Mouse (Mus musculus) forebrain, embryonic 13.5 days (tissue): ENCODE measurements around the gene Pno1. TPM values are rescaled to one million over a fixed set of nuclear protein-coding genes. Genes with fewer than 3 reads are reported as not detected.
A peak's percentile ranks its signal among the peaks of the same experiment; 100 is the strongest.

Experiments used
- ATAC-seq: fragments of 200-750 bp; cut with Nextera tagmentation; 2 replicates; pipeline ENCODE4 v1.8.0; 2017
- H3K27ac ChIP-seq: fragments of 300-500 bp; sonication (generic); 2 replicates; pipeline ENCODE4 v1.5.1; 2015; ENCODE audit warnings: inconsistent platforms, mild to moderate bottlenecking, moderate library complexity
- H3K27me3 ChIP-seq: fragments of 300-500 bp; sonication (generic); 2 replicates; pipeline ENCODE4 v1.6.1; 2015; ENCODE audit warnings: mild to moderate bottlenecking, inconsistent platforms
- H3K36me3 ChIP-seq: fragments of 300-500 bp; sonication (generic); 2 replicates; pipeline ENCODE4 v1.6.1; 2015; ENCODE audit warnings: mild to moderate bottlenecking, inconsistent platforms; ENCODE audit not compliant: poor library complexity, severe bottlenecking
- H3K4me1 ChIP-seq: fragments of 300-500 bp; sonication (generic); 2 replicates; pipeline ENCODE4 v1.6.1; 2015; ENCODE audit warnings: inconsistent platforms
- H3K4me2 ChIP-seq: fragments of 300-500 bp; sonication (generic); 2 replicates; pipeline ENCODE4 v1.6.1; 2015; ENCODE audit warnings: inconsistent platforms, mild to moderate bottlenecking, moderate library complexity
- H3K4me3 ChIP-seq: fragments of 300-500 bp; sonication (generic); 2 replicates; pipeline ENCODE4 v1.5.1; 2015; ENCODE audit warnings: mild to moderate bottlenecking, inconsistent platforms
- H3K9ac ChIP-seq: fragments of 300-500 bp; sonication (generic); 2 replicates; pipeline ENCODE4 v1.6.1; 2015; ENCODE audit warnings: mild to moderate bottlenecking, inconsistent platforms
- H3K9me3 ChIP-seq: fragments of 300-500 bp; sonication (generic); replicated peaks from 2 replicates; pipeline ENCODE4 v1.6.1; 2016; ENCODE audit warnings: inconsistent platforms
- WGBS: fragments of 180-500 bp; shearing (Covaris S2); methylation state at CpG from one replicate; pipeline ENCODE4 v1.1.7; 2015; 5-methylcytosine and 5-hydroxymethylcytosine counted together
- polyA plus RNA-seq: library from polyadenylated mRNA; unstranded; fragments of >200 nt; fragmentation: Nextera tagmentation; extraction: Ambion mirVana; gene quantifications from 2 replicates; pipeline ENCODE4 v1.2.1, GENCODE M21; 2015

Pno1 gene
- polyA plus RNA-seq, 1 experiment from 2014 or later = 53.9 TPM

DNA sequence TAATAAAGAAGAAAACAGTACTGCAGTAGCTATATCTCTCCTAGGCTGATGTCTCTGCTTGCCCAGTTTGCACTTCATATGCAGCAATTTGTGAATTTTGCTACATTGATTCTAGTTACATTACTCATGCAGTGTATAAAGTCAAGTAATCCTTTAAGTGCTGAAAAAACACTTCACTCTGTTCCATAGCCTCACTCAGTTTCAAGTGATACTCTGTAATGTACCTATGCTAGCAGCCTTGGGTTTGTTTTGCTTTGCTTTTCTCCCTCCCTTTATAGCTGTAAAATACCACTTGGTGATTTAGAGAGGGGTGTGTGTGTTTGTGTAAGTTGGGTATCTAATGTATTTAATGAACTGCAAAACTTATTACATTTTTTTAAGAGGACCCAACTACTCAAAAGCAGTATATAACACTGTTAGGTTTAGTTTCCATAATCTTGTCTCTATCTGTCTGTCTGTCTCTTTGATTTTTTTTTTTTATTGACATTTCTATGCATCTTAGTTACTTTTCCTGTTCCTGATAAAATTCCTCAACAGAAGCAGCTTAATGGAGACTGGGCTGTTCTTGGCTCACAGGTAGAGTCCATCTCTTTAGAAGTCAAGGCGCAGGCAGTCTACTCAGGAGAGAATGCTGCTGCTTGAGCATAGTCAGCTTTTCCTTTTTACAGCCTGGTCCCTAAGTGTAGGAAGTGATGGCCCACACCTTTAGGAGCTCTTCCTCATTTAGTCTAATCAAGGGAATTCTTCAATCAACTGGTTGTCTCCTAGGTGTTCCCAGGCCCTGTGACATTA is 40.2 kb downstream of the Pno1 start:
- peaks cover 8% of the 10 kb centered on the region; the same call in 1 of the 2 replicates for H3K4me1 ChIP-seq
- H3K9ac ChIP-seq = no peak overlapping the region
- peaks cover 7% of the 10 kb centered on the region; the same call in 1 of the 2 replicates for H3K9me3 ChIP-seq
- H3K27ac ChIP-seq = no peak overlapping the region
- no peak for ATAC-seq
- no peaks in the 10 kb centered on the region for H3K27me3 ChIP-seq
- WGBS = 97% methylated on average over 1 of the region's 1 CpGs
- H3K4me3 ChIP-seq = no peak overlapping the region
- H3K4me2 ChIP-seq = no peak overlapping the region
- peaks cover 11% of the 10 kb centered on the region for H3K36me3 ChIP-seq

DNA sequence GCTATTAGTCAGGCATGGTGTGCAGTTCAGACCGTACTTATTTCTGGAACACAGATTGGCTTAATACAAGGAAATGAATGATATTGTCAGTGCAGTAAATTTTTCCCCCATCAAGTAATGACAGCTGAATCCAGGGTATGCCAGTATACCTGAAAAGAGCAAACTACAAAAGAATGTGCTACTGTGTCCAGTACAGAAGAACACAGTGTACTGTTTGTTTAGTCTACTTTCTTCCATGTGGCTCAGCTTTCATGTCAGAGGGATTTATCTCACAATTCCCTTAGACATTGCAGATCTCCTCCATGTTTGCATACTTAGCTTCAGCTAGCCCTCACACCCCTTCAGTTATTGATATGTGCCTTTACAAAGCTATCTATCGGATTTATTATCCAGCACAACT is 42.1 kb downstream of the Pno1 start:
- no peak overlapping the region for H3K4me3 ChIP-seq
- no peak overlapping the region for H3K27ac ChIP-seq
- WGBS = 82% methylated on average over 2 of the region's 2 CpGs
- H3K4me1 ChIP-seq = peaks cover 12% of the 10 kb centered on the region; the same call in 1 of the 2 replicates
- no peak overlapping the region for H3K9ac ChIP-seq
- peaks cover 5% of the 10 kb centered on the region; the same call in 1 of the 2 replicates for H3K9me3 ChIP-seq
- H3K36me3 ChIP-seq = peaks cover 11% of the 10 kb centered on the region
- no peaks in the 10 kb centered on the region for H3K27me3 ChIP-seq
- ATAC-seq = no peak
- no peak overlapping the region for H3K4me2 ChIP-seq

DNA sequence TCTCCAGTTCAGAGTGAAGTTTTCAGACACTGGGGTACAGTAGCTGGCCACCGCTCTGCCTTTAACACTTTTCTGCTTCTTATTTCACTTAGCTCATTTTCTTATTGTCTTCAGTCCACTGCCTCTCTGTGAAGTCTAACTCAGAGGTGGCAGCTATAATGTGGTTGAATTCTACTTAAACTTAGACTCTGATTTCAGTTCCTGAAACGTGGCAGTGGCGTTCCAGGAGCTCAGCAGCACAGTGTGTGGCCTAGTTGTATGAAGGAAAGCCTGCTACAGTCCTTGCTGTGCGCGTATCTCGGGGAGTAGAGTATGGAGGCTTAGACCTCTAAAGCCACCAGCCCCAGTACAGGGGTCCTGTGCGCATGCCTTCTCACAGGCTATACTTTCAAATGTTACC is 44.7 kb downstream of the Pno1 start:
- H3K27ac ChIP-seq = no peak overlapping the region
- no peak overlapping the region for H3K4me2 ChIP-seq
- no peak overlapping the region for H3K4me3 ChIP-seq
- H3K9me3 ChIP-seq = no peaks in the 10 kb centered on the region
- no peak overlapping the region for H3K9ac ChIP-seq
- WGBS = 84% methylated on average over 7 of the region's 7 CpGs
- no peaks in the 10 kb centered on the region for H3K36me3 ChIP-seq
- no peak for ATAC-seq
- H3K4me1 ChIP-seq = peaks cover 31% of the 10 kb centered on the region
- H3K27me3 ChIP-seq = no peaks in the 10 kb centered on the region

DNA sequence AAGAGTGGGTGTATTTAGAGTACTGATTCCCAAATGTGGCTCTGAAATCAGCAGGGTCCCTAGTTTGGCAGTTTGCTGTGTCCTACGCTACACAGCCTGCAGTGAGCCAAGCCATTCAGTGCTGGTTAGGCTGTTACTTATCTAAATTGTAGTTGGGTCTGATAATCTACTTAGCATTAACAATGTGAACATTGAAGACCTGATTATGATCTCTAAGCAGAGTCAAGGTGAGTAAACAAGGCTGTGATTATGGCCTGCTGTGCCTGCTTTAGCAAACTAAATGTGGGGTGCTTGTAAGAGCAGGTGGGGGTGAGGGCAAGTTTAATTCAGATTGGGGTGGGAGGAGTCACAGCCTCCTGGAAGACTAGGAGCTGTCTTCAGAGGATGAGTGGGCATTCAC is 47.4 kb downstream of the Pno1 start:
- Histone ChIP-seq H3K27me3 (no peaks in the 10 kb centered on the region), H3K4me2 (no peak overlapping the region), H3K4me1 (peaks cover 36% of the 10 kb centered on the region), H3K9ac (no peak overlapping the region), H3K9me3 (no peaks in the 10 kb centered on the region), H3K27ac (no peak overlapping the region), H3K36me3 (no peaks in the 10 kb centered on the region), H3K4me3 (no peak overlapping the region)
- ATAC-seq = no peak
- 50% methylated on average over 1 of the region's 1 CpGs for WGBS

DNA sequence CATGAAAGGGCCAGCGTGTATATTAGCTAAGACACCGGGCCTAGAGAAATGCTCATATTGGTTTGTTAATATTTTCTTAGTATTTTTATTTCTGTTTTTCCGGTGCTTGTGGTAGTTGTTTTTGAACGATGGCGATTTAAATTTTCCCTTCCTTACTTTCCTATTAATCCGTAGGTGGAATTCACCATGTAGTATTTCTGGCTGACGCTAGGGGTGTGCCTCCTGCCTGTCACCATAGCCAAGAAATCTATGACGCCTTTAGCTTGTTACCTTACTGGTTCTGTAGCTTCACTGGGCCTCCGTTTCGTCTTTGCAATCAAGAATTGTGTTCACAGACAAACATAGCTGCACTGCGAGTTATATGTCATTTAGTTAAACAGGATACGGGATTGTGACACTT is 51.1 kb downstream of the Pno1 start:
- H3K4me1 ChIP-seq = peaks cover 36% of the 10 kb centered on the region
- no peaks in the 10 kb centered on the region for H3K36me3 ChIP-seq
- no peaks in the 10 kb centered on the region for H3K9me3 ChIP-seq
- peak overlapping the region; percentile 96 for H3K4me3 ChIP-seq
- ATAC-seq = no peak
- peak overlapping the region; percentile 72 for H3K4me2 ChIP-seq
- H3K27ac ChIP-seq = peak overlapping the region; percentile 93
- peak overlapping the region; percentile 93 for H3K9ac ChIP-seq
- H3K27me3 ChIP-seq = no peaks in the 10 kb centered on the region
- under 1% methylated on average over 12 of the region's 12 CpGs for WGBS

DNA sequence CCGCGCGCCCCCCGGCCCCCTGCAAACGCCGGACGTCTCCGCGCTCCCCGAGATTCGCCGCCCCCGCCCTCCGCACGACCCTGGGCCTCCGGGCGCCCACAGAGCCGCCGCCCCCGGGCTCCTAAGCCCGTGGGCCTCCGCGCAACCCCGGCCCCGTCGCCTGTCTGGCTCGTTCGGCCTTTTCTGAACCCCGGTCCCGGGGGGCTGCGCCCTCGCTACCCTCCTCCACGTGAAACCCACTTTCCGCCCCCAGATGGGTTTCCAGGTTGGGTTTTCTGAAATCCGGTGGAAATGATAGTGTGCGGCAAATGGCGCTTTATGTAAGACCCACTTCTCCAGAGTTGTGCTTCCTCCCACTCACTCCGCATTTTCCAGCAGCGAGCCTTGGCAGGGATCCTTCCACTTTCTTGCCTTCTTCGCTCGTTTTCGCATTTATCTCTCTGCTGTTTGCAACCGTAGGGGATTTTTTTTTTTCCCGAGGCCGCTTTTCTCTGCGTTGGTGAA is 51.6 kb downstream of the Pno1 start:
- H3K9ac ChIP-seq = peak overlapping the region; percentile 93
- no peaks in the 10 kb centered on the region for H3K27me3 ChIP-seq
- peak overlapping the region; percentile 96 for H3K4me3 ChIP-seq
- H3K9me3 ChIP-seq = no peaks in the 10 kb centered on the region
- H3K4me1 ChIP-seq = peaks cover 33% of the 10 kb centered on the region
- no peaks in the 10 kb centered on the region for H3K36me3 ChIP-seq
- under 1% methylated on average over 38 of the region's 46 CpGs for WGBS
- peak; percentile 41 for ATAC-seq
- H3K4me2 ChIP-seq = peak overlapping the region; percentile 72
- H3K27ac ChIP-seq = peak overlapping the region; percentile 93

DNA sequence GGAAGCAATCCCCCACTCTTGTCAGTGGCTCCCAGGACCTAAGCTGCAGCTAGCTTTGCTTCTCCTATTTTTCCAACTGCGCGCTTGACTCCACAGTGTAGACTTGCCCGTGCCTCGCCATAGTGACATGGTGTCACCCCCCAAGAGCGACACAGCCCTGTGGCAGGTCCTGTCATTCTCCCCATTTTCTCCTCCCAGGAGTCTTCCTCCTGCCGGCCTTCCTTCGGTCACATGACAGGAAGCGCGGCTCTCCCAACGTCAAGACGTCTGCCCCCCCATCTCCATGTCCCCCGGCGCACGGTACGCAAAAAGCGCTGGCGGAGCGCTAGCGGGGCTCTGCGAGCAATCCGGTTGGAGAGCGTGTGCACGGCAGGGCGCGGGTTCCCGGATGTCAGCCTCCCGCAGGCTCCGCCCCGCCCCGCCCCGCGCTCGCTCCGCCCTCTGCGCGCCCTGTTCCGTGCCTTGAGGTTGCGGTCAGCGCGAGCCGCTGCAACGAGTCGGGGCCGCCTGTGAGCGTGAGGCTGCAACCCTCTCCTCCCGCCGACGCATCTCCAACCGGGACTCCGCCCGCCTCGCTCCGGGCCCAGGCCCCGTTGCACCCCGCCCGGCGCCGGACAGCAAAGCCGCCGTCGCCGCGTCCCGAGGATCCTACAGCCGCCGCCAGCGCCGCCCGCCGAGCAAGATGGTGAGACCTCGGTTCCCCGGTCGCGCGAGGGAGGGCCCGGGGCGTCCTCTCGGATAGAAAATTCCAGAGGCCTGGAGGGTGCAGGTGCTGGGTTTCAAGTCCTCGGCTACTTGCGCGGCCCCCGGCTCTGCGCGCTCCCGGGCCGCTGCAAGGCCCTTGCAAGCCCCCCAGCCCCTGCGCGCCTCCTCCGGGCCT is 52.3 kb downstream of the Pno1 start, which contains the start of gene Ppp3r1:
Gene Ppp3r1 (plus strand): TSS at position 406 of the 880 bp plus-strand sequence.
- Histone ChIP-seq H3K27me3 (no peaks in the 10 kb centered on the region), H3K4me1 (peaks cover 31% of the 10 kb centered on the region), H3K36me3 (no peaks in the 10 kb centered on the region), H3K4me3 (peak within 1 kb of the TSS; percentile 96), H3K9ac (peak within 1 kb of the TSS; percentile 93), H3K9me3 (no peaks in the 10 kb centered on the region), H3K27ac (peak within 1 kb of the TSS; percentile 93), H3K4me2 (peak within 1 kb of the TSS; percentile 72)
- peak; percentile 98 for ATAC-seq
- WGBS = under 1% methylated on average over 76 of the region's 89 CpGs

Other genes starting within 250 kb of the Pno1 start
- 63.7 and 75.7 TPM in 2 replicates for gene Cnrip1, start 160.0 kb downstream of the Pno1 start, polyA plus RNA-seq
- gene Plek, start 159.2 kb downstream of the Pno1 start, polyA plus RNA-seq = 2.0 and 2.6 TPM in 2 replicates
- gene Ppp3r1, start 52.3 kb downstream of the Pno1 start, polyA plus RNA-seq = 124 and 130 TPM in 2 replicates
- 19.9 and 21.9 TPM in 2 replicates for gene Wdr92, start 29.5 kb downstream of the Pno1 start, polyA plus RNA-seq
- 101 and 111 TPM in 2 replicates for gene C1d, start 46.0 kb upstream of the Pno1 start, polyA plus RNA-seq